Mouse (Mus musculus) myocyte (in vitro differentiated cells): ENCODE data around the gene Rbbp4. TPM values are rescaled to one million over a fixed set of nuclear protein-coding genes. Genes with fewer than 3 reads are reported as not detected.

Experiments used
- H3K27me3 ChIP-seq: one replicate; pipeline ENCODE4 v1.6.1; 2011; ENCODE audit not compliant: control insufficient read depth, insufficient read depth, insufficient read length
- H3K36me3 ChIP-seq: one replicate; pipeline ENCODE4 v1.6.1; 2011; ENCODE audit not compliant: control insufficient read depth, insufficient read depth
- H3K4me2 ChIP-seq: one replicate; pipeline ENCODE4 v1.6.1; 2011; ENCODE audit warnings: low read depth, control low read depth
- H3K4me3 ChIP-seq: one replicate; pipeline ENCODE4 v1.5.1; 2011; ENCODE audit warnings: mild to moderate bottlenecking, control low read depth, moderate library complexity
- H3K79me2 ChIP-seq: one replicate; pipeline ENCODE4 v1.6.1; 2011; ENCODE audit not compliant: control insufficient read depth, insufficient read depth
- H3ac ChIP-seq: one replicate; pipeline ENCODE4 v1.6.1; 2011; ENCODE audit not compliant: control insufficient read depth, insufficient read length
- CEBPB ChIP-seq: IDR thresholded peaks from 2 replicates; pipeline ENCODE4 v1.6.1; 2011; ENCODE audit warnings: mild to moderate bottlenecking, moderate library complexity; ENCODE audit not compliant: poor library complexity, insufficient read depth, severe bottlenecking
- E2F4 ChIP-seq: IDR thresholded peaks from one replicate; pipeline ENCODE4 v1.6.1; 2011; ENCODE audit warnings: mild to moderate bottlenecking, control low read depth, moderate library complexity; ENCODE audit not compliant: insufficient read depth
- MAX ChIP-seq: IDR thresholded peaks from one replicate; pipeline ENCODE4 v1.6.1; 2011; ENCODE audit warnings: low read depth, mild to moderate bottlenecking, control low read depth
- MYOD1 ChIP-seq, 3 experiments: IDR thresholded peaks; one replicate each; pipeline ENCODE4 v1.6.1; 2011; ENCODE audit warnings: control low read depth in 2 of 3, low read depth in 2 of 3, mild to moderate bottlenecking in 2 of 3, moderate library complexity in 1 of 3; ENCODE audit not compliant: insufficient read length in 2 of 3, control insufficient read depth in 1 of 3
- MYOG ChIP-seq, 3 experiments: IDR thresholded peaks; one replicate each; pipeline ENCODE4 v1.6.1; 2011; ENCODE audit warnings: control low read depth in 2 of 3, low read depth in 2 of 3, mild to moderate bottlenecking in 2 of 3; ENCODE audit not compliant: insufficient read length in 2 of 3, control insufficient read depth in 1 of 3, insufficient read depth in 1 of 3
- POLR2A ChIP-seq: IDR thresholded peaks from one replicate; pipeline ENCODE4 v1.6.1; 2011; ENCODE audit warnings: low read depth, mild to moderate bottlenecking, control low read depth, moderate library complexity; ENCODE audit not compliant: insufficient read length
- REST ChIP-seq: IDR thresholded peaks from one replicate; pipeline ENCODE4 v1.6.1; 2011; ENCODE audit warnings: mild to moderate bottlenecking, control low read depth, moderate library complexity; ENCODE audit not compliant: insufficient read depth, insufficient read length
- SRF ChIP-seq: IDR thresholded peaks from one replicate; pipeline ENCODE4 v1.6.1; 2011; ENCODE audit warnings: low read depth; ENCODE audit not compliant: control insufficient read depth, insufficient read length
- TCF12 ChIP-seq: IDR thresholded peaks from one replicate; pipeline ENCODE4 v1.6.1; 2011; ENCODE audit warnings: mild to moderate bottlenecking, control low read depth; ENCODE audit not compliant: poor library complexity, insufficient read depth, severe bottlenecking
- TCF3 ChIP-seq: IDR thresholded peaks from one replicate; pipeline ENCODE4 v1.6.1; 2011; ENCODE audit warnings: low read depth, control low read depth; ENCODE audit not compliant: insufficient read length
- USF1 ChIP-seq: IDR thresholded peaks from one replicate; pipeline ENCODE4 v1.6.1; 2011; ENCODE audit warnings: low read depth, mild to moderate bottlenecking, control low read depth, moderate library complexity
- polyA plus RNA-seq: library from polyadenylated mRNA; unstranded; fragments of >200 nt; fragmentation: generic; extraction: Trizol; gene quantifications from one replicate; pipeline ENCODE4 v1.2.1, GENCODE M21; 2012; ENCODE audit warnings: missing spikeins

Gene Rbbp4
- polyA plus RNA-seq, 1 experiment: 137 TPM

GRCm38 (mm10) chr4:129259101-129259500 is 76.1 kb downstream of the Rbbp4 start:
- Histone ChIP-seq H3K36me3 (no peaks in the 10 kb centered on the region), H3K4me3 (no peak overlapping the region), H3K4me2 (peak overlapping the region; percentile 50), H3K27me3 (no peaks in the 10 kb centered on the region), H3ac (no peak overlapping the region), H3K79me2 (no peaks in the 10 kb centered on the region)
- no peak for TF ChIP-seq MYOD1 (IDR thresholded peaks at IDR 0.05; ENCODE audit: control insufficient read depth in 1 of 3, insufficient read length in 2 of 3, low read depth in 2 of 3)
- no peak for TF ChIP-seq MYOG (IDR thresholded peaks at IDR 0.05; ENCODE audit: control insufficient read depth in 1 of 3, insufficient read depth in 1 of 3, insufficient read length in 2 of 3, low read depth in 2 of 3)
- TF ChIP-seq USF1: no peak
- TF ChIP-seq REST: no peak
- no peak for TF ChIP-seq CEBPB
- no peak for TF ChIP-seq MAX
- no peak for TF ChIP-seq POLR2A
- TF ChIP-seq SRF: no peak
- no peak for TF ChIP-seq E2F4
- TF ChIP-seq TCF3: no peak
- TF ChIP-seq TCF12: no peak

Other genes with a start within 250 kb of the Rbbp4 start
- gene Tmem54, start 229.8 kb downstream of the Rbbp4 start, polyA plus RNA-seq: 0.41 TPM
- 0.12 TPM for gene Hpca, start 213.3 kb downstream of the Rbbp4 start, polyA plus RNA-seq
- gene Fndc5, start 198.4 kb downstream of the Rbbp4 start, polyA plus RNA-seq: 41.3 TPM
- gene S100pbp, start 145.6 kb downstream of the Rbbp4 start, polyA plus RNA-seq: 7.8 TPM
- 183 TPM for gene Yars, start 145.6 kb downstream of the Rbbp4 start, polyA plus RNA-seq
- gene C77080, start 74.0 kb downstream of the Rbbp4 start, polyA plus RNA-seq: 25.4 TPM
- 51.1 TPM for gene Sync, start 47.8 kb downstream of the Rbbp4 start, polyA plus RNA-seq
- gene Zbtb8os, start 325 bp upstream of the Rbbp4 start, polyA plus RNA-seq: 34.5 TPM
- 5.8 TPM for gene Zbtb8a, start 42.7 kb upstream of the Rbbp4 start, polyA plus RNA-seq
- gene Zbtb8b, start 105.5 kb upstream of the Rbbp4 start, polyA plus RNA-seq: 0.04 TPM
- gene Bsdc1, start 126.2 kb upstream of the Rbbp4 start, polyA plus RNA-seq: 22.9 TPM
- gene Tssk3, start 155.7 kb upstream of the Rbbp4 start, polyA plus RNA-seq: not detected
- gene Fam229a, start 155.8 kb upstream of the Rbbp4 start, polyA plus RNA-seq: 0.10 TPM
- 41.6 TPM for gene Marcksl1, start 178.2 kb upstream of the Rbbp4 start, polyA plus RNA-seq
- gene Hdac1, start 207.3 kb upstream of the Rbbp4 start, polyA plus RNA-seq: 50.4 TPM
- gene Lck, start 238.3 kb upstream of the Rbbp4 start, polyA plus RNA-seq: 2.1 TPM
- 0.10 TPM for gene Fam167b, start 243.2 kb upstream of the Rbbp4 start, polyA plus RNA-seq